Mouse (Mus musculus): ENCODE measurements around the gene Slc24a3. TPM values are rescaled to one million over a fixed set of nuclear protein-coding genes. Genes with fewer than 3 reads are reported as not detected.

The Slc24a3 gene
- polyA plus RNA-seq, 1 experiment from 2014 or later = 8.0 TPM

- 74% methylated on average over 3 of the region's 3 CpGs for WGBS
- H3K9ac ChIP-seq (replicated peaks; ENCODE audit: low read depth, low read length) = no peak overlapping the region
- no peak overlapping the region for H3K27ac ChIP-seq (ENCODE audit: low read length)
- no peaks in the 10 kb centered on the region for H3K9me3 ChIP-seq (ENCODE audit: control insufficient read depth, low read length)
- no peak for ATAC-seq
- no peaks in the 10 kb centered on the region for H3K4me1 ChIP-seq (replicated peaks; ENCODE audit: control insufficient read depth, insufficient read depth, low read length)
- H3K36me3 ChIP-seq (ENCODE audit: control insufficient read depth, insufficient read depth) = no peaks in the 10 kb centered on the region
- no peaks in the 10 kb centered on the region for H3K27me3 ChIP-seq (replicated peaks; ENCODE audit: control insufficient read depth, insufficient read depth, low read length)
- H3K4me3 ChIP-seq (replicated peaks; ENCODE audit: low read length) = no peak overlapping the region
- H3K4me2 ChIP-seq (ENCODE audit: low read length) = no peak overlapping the region
Measured at GRCm38 (mm10) chr2:145585437-145585836, 417.9 kb downstream of the Slc24a3 start.

DNA sequence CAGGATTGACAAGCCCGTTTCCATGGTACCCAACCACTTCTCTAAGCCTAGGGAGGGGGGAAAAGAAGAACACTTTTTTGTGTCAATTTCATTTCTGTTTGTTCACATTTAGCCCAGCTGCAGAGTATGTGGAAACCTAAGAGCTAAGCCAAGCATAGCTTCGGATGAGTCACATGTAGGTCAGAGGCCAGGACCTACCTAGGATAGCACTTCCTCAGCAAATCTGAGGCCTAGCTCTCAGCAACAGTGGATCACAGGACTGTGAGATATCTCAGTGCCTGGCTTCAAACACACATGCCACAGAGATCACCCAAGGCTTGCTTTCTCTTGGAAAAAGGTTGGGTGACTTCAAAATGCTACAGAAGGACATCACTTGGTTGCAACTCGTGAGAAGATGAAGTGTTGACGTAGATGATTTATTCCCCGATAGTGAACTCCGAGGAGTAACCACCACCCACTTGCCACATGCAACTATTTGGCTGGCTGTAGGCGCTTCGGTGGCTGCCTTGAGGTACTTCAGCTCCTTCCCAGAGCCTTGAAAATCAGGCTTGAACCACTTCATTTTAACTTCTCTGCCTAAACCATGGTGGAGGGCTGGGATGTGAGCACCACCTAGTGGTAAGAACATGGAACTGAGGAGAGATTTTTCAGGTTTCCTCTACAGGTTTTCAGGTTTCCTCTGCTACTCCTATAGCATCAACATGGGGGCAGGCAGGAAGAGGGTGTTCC is 420.6 kb downstream of the Slc24a3 start:
- 73% methylated on average over 8 of the region's 8 CpGs for whole genome bisulfite sequencing
- no peaks in the 10 kb centered on the region for H3K27me3 ChIP-seq (replicated peaks; ENCODE audit: control insufficient read depth, insufficient read depth, low read length)
- no peaks in the 10 kb centered on the region for H3K4me1 ChIP-seq (replicated peaks; ENCODE audit: control insufficient read depth, insufficient read depth, low read length)
- no peak overlapping the region for H3K4me3 ChIP-seq (replicated peaks; ENCODE audit: low read length)
- H3K4me2 ChIP-seq (ENCODE audit: low read length) = no peak overlapping the region
- H3K9me3 ChIP-seq (ENCODE audit: control insufficient read depth, low read length) = no peaks in the 10 kb centered on the region
- no peak overlapping the region for H3K9ac ChIP-seq (replicated peaks; ENCODE audit: low read depth, low read length)
- ATAC-seq = peak; percentile 91
- no peaks in the 10 kb centered on the region for H3K36me3 ChIP-seq (ENCODE audit: control insufficient read depth, insufficient read depth)
- H3K27ac ChIP-seq (ENCODE audit: low read length) = no peak overlapping the region

- ATAC-seq = no peak
Measured at GRCm38 (mm10) chr2:145591881-145592280, 424.3 kb downstream of the Slc24a3 start.

DNA sequence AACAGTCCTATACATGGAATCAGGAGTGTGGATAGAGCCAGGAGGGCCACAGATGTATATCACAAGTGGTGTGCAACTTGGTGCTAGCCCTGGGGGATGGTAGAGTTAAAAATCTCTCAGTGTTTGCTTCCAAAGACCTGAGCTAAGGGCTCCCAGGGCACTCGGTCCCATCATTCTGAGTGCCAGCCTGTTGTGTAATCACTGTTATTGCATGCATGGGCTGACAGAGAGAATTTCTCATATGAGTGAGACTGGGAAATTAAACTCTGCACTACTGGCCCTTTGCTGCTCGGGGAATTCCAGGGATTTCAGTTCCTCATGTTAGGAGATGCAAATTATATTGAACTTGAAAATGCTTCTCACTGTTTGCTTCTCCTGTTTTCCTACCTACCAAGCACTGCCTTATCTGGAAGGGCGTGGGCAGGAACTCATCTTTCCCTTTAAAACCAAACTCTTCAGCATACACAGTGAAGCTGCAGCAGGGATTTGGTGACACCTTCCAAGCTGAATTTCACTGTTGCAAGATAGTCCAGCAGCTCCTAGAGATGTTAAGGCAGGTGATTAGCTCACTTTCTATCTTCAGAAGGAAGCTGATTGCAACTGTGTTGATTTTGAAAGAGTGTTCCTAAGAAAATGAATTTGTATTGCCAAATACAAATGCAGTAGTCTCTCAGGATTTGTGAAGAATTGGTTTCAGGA is 426.2 kb downstream of the Slc24a3 start:
- Histone ChIP-seq H3K9ac (replicated peaks; ENCODE audit: low read depth, low read length) (no peak overlapping the region), H3K27me3 (replicated peaks; ENCODE audit: control insufficient read depth, insufficient read depth, low read length) (no peaks in the 10 kb centered on the region), H3K4me3 (replicated peaks; ENCODE audit: low read length) (no peak overlapping the region), H3K27ac (ENCODE audit: low read length) (no peak overlapping the region), H3K4me1 (replicated peaks; ENCODE audit: control insufficient read depth, insufficient read depth, low read length) (no peaks in the 10 kb centered on the region), H3K9me3 (ENCODE audit: control insufficient read depth, low read length) (no peaks in the 10 kb centered on the region), H3K4me2 (ENCODE audit: low read length) (no peak overlapping the region), H3K36me3 (ENCODE audit: control insufficient read depth, insufficient read depth) (no peaks in the 10 kb centered on the region)
- WGBS = 83% methylated on average over 3 of the region's 3 CpGs
- no peak for ATAC-seq

More at GRCm38 (mm10) chr2:145591881-145592280, 424.3 kb downstream of the Slc24a3 start:
- no peaks in the 10 kb centered on the region for H3K4me1 ChIP-seq (replicated peaks; ENCODE audit: control insufficient read depth, insufficient read depth, low read length)
- H3K27me3 ChIP-seq (replicated peaks; ENCODE audit: control insufficient read depth, insufficient read depth, low read length) = no peaks in the 10 kb centered on the region
- H3K36me3 ChIP-seq (ENCODE audit: control insufficient read depth, insufficient read depth) = no peaks in the 10 kb centered on the region
- no peak overlapping the region for H3K4me2 ChIP-seq (ENCODE audit: low read length)
- no peaks in the 10 kb centered on the region for H3K9me3 ChIP-seq (ENCODE audit: control insufficient read depth, low read length)
- WGBS = 84% methylated on average over 8 of the region's 8 CpGs
- H3K27ac ChIP-seq (ENCODE audit: low read length) = no peak overlapping the region
- no peak overlapping the region for H3K9ac ChIP-seq (replicated peaks; ENCODE audit: low read depth, low read length)
- H3K4me3 ChIP-seq (replicated peaks; ENCODE audit: low read length) = no peak overlapping the region

GRCm38 (mm10) chr2:145597866-145598265 is 430.3 kb downstream of the Slc24a3 start:
- no peaks in the 10 kb centered on the region for H3K36me3 ChIP-seq (ENCODE audit: control insufficient read depth, insufficient read depth)
- no peak for ATAC-seq

DNA sequence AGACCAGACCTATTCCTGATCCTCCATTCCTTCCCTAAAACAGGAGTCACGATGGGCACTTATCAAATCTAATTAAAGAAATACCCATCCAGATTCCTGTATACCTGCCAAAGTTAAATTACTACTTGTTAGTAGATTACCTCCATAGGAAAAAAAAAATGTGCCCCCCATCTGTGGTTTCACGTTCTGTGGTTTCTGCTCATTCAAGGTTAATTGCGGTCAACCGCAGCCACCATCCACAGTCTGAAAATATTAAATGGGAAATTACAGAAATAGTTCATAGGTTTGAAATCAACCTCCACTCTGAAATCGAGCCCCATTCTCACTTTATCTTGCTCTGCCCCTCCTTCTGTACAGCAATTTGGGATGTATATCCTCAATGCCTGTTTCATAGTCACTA is 440.3 kb downstream of the Slc24a3 start:
- no peak overlapping the region for H3K27ac ChIP-seq (ENCODE audit: low read length)
- 93% methylated on average over 5 of the region's 5 CpGs for WGBS
- no peak overlapping the region for H3K4me2 ChIP-seq (ENCODE audit: low read length)

More at GRCm38 (mm10) chr2:145597866-145598265, 430.3 kb downstream of the Slc24a3 start:
- 89% methylated on average over 5 of the region's 5 CpGs for WGBS
- Histone ChIP-seq H3K27ac (ENCODE audit: low read length) (no peak overlapping the region), H3K27me3 (replicated peaks; ENCODE audit: control insufficient read depth, insufficient read depth, low read length) (no peaks in the 10 kb centered on the region), H3K4me1 (replicated peaks; ENCODE audit: control insufficient read depth, insufficient read depth, low read length) (no peaks in the 10 kb centered on the region), H3K4me2 (ENCODE audit: low read length) (no peak overlapping the region), H3K9me3 (ENCODE audit: control insufficient read depth, low read length) (no peaks in the 10 kb centered on the region), H3K4me3 (replicated peaks; ENCODE audit: low read length) (no peak overlapping the region), H3K9ac (replicated peaks; ENCODE audit: low read depth, low read length) (no peak overlapping the region)

DNA sequence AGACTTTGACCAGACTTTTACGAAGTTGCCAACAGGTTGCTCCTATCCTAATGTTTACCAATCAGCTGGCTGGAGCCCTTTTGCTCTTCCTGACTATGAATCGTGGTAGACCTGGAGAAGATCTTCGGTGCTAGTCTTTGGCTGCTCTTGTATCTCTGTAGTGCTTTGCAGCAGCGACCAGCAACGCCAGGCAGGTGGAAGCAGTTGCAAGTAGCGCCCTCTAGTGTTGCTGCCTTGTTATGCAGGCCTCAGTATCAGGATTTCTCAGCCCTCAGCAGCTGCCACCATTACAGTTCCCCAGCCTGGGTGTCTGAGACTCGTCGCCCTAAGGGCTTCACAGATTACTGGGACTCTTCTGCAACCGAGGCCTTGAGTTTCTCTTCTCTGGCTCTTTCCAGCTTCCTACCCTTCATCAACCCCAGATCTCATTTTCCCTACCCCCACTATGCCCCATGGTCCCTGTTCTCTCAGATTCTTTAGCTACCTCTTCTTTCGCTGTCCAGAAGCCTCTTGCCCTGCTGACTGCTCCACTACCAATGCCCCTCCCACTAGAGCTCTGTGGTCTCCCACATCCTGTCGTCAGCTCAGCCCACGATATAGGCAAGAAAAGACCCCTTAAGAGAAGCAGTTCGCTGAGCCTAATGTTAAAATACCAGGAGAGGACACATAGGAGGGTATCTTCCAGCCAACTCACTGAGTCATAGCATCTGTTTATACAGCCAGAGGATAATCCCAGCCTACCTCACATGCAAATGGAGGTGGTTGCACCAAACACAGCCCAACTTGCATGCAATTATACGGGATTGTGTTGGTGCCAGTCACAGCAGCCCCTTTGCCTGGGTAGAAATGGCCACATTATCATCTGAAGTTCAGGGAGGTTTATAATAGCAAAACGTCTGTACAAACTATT is 443.5 kb downstream of the Slc24a3 start:
- H3K27ac ChIP-seq (ENCODE audit: low read length) = no peak overlapping the region
- ATAC-seq = no peak
- no peaks in the 10 kb centered on the region for H3K9me3 ChIP-seq (ENCODE audit: control insufficient read depth, low read length)
- no peak overlapping the region for H3K4me3 ChIP-seq (replicated peaks; ENCODE audit: low read length)
- no peaks in the 10 kb centered on the region for H3K27me3 ChIP-seq (replicated peaks; ENCODE audit: control insufficient read depth, insufficient read depth, low read length)
- H3K9ac ChIP-seq (replicated peaks; ENCODE audit: low read depth, low read length) = no peak overlapping the region
- H3K36me3 ChIP-seq (ENCODE audit: control insufficient read depth, insufficient read depth) = no peaks in the 10 kb centered on the region
- H3K4me2 ChIP-seq (ENCODE audit: low read length) = no peak overlapping the region
- H3K4me1 ChIP-seq (replicated peaks; ENCODE audit: control insufficient read depth, insufficient read depth, low read length) = no peaks in the 10 kb centered on the region
- WGBS = 44% methylated on average over 15 of the region's 15 CpGs

More for the DNA sequence above, 440.3 kb downstream of the Slc24a3 start:
- Histone ChIP-seq H3K36me3 (ENCODE audit: control insufficient read depth, insufficient read depth) (no peaks in the 10 kb centered on the region), H3K9me3 (ENCODE audit: control insufficient read depth, low read length) (no peaks in the 10 kb centered on the region), H3K27me3 (replicated peaks; ENCODE audit: control insufficient read depth, insufficient read depth, low read length) (no peaks in the 10 kb centered on the region), H3K4me3 (replicated peaks; ENCODE audit: low read length) (no peak overlapping the region), H3K4me1 (replicated peaks; ENCODE audit: control insufficient read depth, insufficient read depth, low read length) (no peaks in the 10 kb centered on the region), H3K9ac (replicated peaks; ENCODE audit: low read depth, low read length) (no peak overlapping the region)
- ATAC-seq = no peak

- H3K9ac ChIP-seq (replicated peaks; ENCODE audit: low read depth, low read length) = no peak overlapping the region
- H3K27ac ChIP-seq (ENCODE audit: low read length) = no peak overlapping the region
- H3K9me3 ChIP-seq (ENCODE audit: control insufficient read depth, low read length) = no peaks in the 10 kb centered on the region
- no peak overlapping the region for H3K4me3 ChIP-seq (replicated peaks; ENCODE audit: low read length)
- WGBS = 70% methylated on average over 8 of the region's 8 CpGs
- no peaks in the 10 kb centered on the region for H3K27me3 ChIP-seq (replicated peaks; ENCODE audit: control insufficient read depth, insufficient read depth, low read length)
- no peak overlapping the region for H3K4me2 ChIP-seq (ENCODE audit: low read length)
- no peaks in the 10 kb centered on the region for H3K4me1 ChIP-seq (replicated peaks; ENCODE audit: control insufficient read depth, insufficient read depth, low read length)
- no peak for ATAC-seq
- no peaks in the 10 kb centered on the region for H3K36me3 ChIP-seq (ENCODE audit: control insufficient read depth, insufficient read depth)
Measured at GRCm38 (mm10) chr2:145612937-145613336, 445.4 kb downstream of the Slc24a3 start.

DNA sequence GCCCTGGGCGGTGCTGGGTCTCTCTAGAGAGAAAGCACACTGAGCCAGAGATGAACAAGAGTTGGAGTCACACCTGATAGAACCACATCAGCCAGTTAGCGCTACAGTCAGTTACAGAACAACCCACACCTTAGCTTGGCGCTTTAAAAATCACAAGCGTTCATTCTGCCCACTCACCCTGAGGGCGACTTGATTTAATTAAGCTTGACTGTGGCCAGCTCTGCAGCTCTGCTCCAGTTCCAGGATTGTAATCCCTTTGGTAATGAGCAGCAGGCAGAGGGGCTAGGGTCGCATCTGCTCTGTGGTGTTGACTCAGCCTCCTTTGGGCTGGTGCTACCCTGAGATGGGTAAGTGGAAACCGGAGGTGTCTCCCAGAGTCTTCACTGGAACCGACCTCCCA is 446.2 kb downstream of the Slc24a3 start:
- H3K36me3 ChIP-seq (ENCODE audit: control insufficient read depth, insufficient read depth) = no peaks in the 10 kb centered on the region
- no peaks in the 10 kb centered on the region for H3K9me3 ChIP-seq (ENCODE audit: control insufficient read depth, low read length)
- no peaks in the 10 kb centered on the region for H3K4me1 ChIP-seq (replicated peaks; ENCODE audit: control insufficient read depth, insufficient read depth, low read length)
- no peak overlapping the region for H3K4me3 ChIP-seq (replicated peaks; ENCODE audit: low read length)
- no peak overlapping the region for H3K9ac ChIP-seq (replicated peaks; ENCODE audit: low read depth, low read length)
- H3K27me3 ChIP-seq (replicated peaks; ENCODE audit: control insufficient read depth, insufficient read depth, low read length) = no peaks in the 10 kb centered on the region
- H3K4me2 ChIP-seq (ENCODE audit: low read length) = no peak overlapping the region
- H3K27ac ChIP-seq (ENCODE audit: low read length) = no peak overlapping the region
- ATAC-seq = no peak
- 81% methylated on average over 8 of the region's 8 CpGs for WGBS
